Mouse (Mus musculus) embryonic fibroblast, embryonic 13.5 days (primary cell): ENCODE results near the gene Tmem259. TPM values are rescaled to one million over a fixed set of nuclear protein-coding genes. Genes with fewer than 3 reads are reported as not detected.
A peak's percentile ranks its signal among the peaks of the same experiment; 100 is the strongest.

Experiments used
- H3K27ac ChIP-seq: 2 replicates; pipeline ENCODE4 v1.5.1; 2012; ENCODE audit warnings: low read length, control low read depth, inconsistent platforms; ENCODE audit not compliant: insufficient read depth
- H3K4me1 ChIP-seq: 2 replicates; pipeline ENCODE4 v1.6.1; 2011; ENCODE audit warnings: low read length; ENCODE audit not compliant: control insufficient read depth, insufficient read depth
- H3K4me3 ChIP-seq: 2 replicates; pipeline ENCODE4 v1.5.1; 2011; ENCODE audit warnings: mild to moderate bottlenecking, control low read depth, low read length; ENCODE audit not compliant: insufficient read depth
- CTCF ChIP-seq: IDR thresholded peaks from 2 replicates; pipeline ENCODE4 v1.5.1; 2011; ENCODE audit warnings: mild to moderate bottlenecking, control low read depth, low read length, moderate library complexity, borderline replicate concordance; ENCODE audit not compliant: insufficient read depth
- POLR2A ChIP-seq: IDR thresholded peaks from 2 replicates; pipeline ENCODE4 v1.6.1; 2011; ENCODE audit warnings: low read depth, mild to moderate bottlenecking, control low read depth, low read length, moderate library complexity
- polyA plus RNA-seq: library from polyadenylated mRNA; stranded (reverse); fragments of >200 nt; gene quantifications from 2 replicates; pipeline ENCODE4 v1.2.4, GENCODE M21; 2011; ENCODE audit warnings: low read depth; ENCODE audit not compliant: missing spikeins, insufficient read length

Tmem259 gene
- polyA plus RNA-seq, 1 experiment, result 73.4 TPM

DNA sequence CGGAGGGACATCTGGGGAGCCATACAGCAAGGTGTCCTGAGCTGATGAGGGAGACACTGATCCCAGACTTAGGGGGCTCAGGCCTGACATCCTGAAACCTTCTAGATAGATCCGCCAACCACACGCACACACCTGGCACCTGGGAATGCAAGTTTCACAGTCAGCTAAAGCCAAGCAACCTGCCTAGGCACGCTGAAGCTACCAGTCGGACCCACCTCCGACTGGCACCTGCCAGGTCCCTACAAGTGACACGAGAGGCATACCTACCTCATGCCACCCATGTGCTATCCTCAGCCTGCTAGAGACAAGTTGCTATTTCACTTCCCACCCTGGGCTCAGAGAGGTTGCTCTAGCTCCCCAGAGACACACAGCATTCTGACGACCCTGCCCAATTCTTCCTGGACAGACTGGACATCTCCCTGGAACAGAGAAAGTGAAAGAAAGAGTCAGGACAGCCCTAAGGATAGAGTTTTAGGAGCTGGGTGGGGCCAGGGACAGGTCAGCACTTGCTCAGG, 5.2 kb upstream of the Tmem259 start:
- no peak for TF ChIP-seq CTCF
- TF ChIP-seq POLR2A, result peak; percentile 56; the same call in 1 of the 2 replicates
- H3K4me3 ChIP-seq, result peak overlapping the region; percentile 71
- peak overlapping the region; percentile 99 for H3K27ac ChIP-seq
- H3K4me1 ChIP-seq, result 0 out of 2 replicates have a peak, but pooled peaks cover 2% of the 10 kb centered on the region

DNA sequence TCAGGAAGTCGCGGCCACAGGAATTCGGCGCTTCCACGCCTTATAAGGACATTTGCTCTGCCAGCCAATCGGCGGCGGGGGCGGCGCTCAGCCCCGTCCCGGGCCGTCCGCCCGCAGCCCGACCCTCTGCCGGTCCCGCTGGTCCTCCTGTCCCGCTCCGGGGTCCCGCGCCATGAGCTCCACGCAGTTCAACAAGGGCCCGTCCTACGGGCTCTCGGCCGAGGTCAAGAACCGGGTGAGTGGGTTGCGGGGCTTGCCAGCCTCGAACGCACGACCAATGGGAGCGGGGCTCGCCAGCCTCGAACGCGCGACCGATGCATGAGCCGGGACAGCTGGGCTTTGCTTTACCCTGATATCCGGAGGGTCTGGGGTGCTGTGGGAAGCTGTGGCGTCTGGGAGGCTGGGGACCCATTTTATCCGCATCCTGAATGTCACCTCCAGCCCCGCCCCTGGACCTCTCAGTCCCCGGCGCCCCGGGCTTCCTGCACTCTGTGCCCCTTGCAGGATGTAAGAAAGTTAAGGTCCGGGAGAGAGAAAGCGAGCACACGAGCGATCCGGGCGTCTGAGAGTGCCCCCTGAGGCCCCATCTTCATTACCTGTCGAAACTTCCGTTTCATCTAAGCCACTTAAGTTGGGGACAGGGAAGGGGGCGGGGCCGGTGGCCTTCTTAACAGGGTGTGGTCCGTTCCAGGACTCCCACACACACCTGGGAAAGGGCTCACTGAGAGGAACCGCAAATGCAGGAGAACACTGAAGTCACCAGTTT, 4.6 kb upstream of the Tmem259 start, which contains the start of gene Cnn2:
Gene Cnn2, plus strand, starts transcription at position 79 of the 766 bp plus-strand sequence.
- peak within 1 kb of the TSS; percentile 99 for H3K27ac ChIP-seq

GRCm38 (mm10) chr10:79987771-79988505, 3.8 kb upstream of the Tmem259 start:
- Histone ChIP-seq H3K4me3 (peak overlapping the region; percentile 71), H3K27ac (peak overlapping the region; percentile 99), H3K4me1 (0 out of 2 replicates have a peak, but pooled peaks cover 2% of the 10 kb centered on the region)
- peak; percentile 61 for TF ChIP-seq POLR2A
- no peak for TF ChIP-seq CTCF

More for the DNA sequence above, 4.6 kb upstream of the Tmem259 start, which contains the start of gene Cnn2:
- H3K4me1 ChIP-seq, result 0 out of 2 replicates have a peak, but pooled peaks cover 2% of the 10 kb centered on the region
- TF ChIP-seq POLR2A (peak; percentile 75), CTCF (no peak)
- H3K4me3 ChIP-seq, result peak within 1 kb of the TSS; percentile 71

GRCm38 (mm10) chr10:79986963-79987362, 2.8 kb upstream of the Tmem259 start:
- H3K4me3 ChIP-seq, result no peak overlapping the region
- TF ChIP-seq CTCF (peak; percentile 70), POLR2A (peak; percentile 25)
- H3K4me1 ChIP-seq, result peaks cover 2% of the 10 kb centered on the region; the same call in 1 of the 2 replicates
- H3K27ac ChIP-seq, result peak overlapping the region; percentile 99

GRCm38 (mm10) chr10:79986232-79986878, 2.2 kb upstream of the Tmem259 start:
- peak overlapping the region; percentile 7 for H3K4me3 ChIP-seq
- TF ChIP-seq POLR2A (peak; percentile 75), CTCF (no peak)
- H3K27ac ChIP-seq, result peak overlapping the region; percentile 99
- H3K4me1 ChIP-seq, result peaks cover 2% of the 10 kb centered on the region; the same call in 1 of the 2 replicates

DNA sequence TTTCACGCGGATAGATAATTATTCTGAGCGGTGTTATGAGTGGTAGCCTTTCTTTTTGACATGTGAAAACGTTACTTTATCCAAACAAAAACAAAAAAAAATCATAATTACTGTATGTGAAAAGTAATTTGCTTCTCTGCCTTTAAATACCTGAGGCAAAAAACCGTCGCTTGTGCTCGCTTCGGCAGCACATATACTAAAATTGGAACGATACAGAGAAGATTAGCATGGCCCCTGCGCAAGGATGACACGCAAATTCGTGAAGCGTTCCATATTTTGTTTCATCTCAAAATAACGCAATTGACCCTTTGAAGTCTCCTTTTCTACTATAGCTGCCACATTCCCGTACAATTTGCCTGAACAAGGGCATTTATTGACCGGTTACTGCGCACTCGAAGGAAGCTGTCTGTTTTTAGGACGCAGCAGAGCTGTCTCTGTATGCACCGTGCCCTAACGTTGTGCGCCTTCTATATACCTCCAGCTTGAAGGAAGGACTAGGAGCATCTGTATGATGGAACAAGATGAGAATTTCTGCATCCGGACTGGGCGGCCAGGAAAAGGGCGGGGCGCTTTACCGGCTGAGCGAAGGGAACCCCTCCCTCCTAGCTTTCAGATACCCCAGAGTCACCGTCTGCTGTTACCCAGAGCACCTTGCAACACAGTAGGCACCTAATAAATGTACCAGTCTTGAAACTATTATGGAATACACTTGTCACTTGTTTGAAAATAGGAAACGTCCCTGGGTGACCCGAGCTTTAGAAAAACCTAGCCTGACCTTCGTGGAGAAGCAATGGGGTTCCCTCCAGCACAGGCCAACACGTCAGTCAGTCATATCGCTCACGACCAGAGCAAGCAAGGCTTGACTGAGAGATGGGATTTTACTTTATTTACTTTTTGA, 1.5 kb upstream of the Tmem259 start:
- Histone ChIP-seq H3K4me3 (peak overlapping the region; percentile 21), H3K4me1 (peaks cover 2% of the 10 kb centered on the region; the same call in 1 of the 2 replicates), H3K27ac (peak overlapping the region; percentile 99)
- no peak for TF ChIP-seq CTCF
- TF ChIP-seq POLR2A, result peak; percentile 65; the same call in 1 of the 2 replicates

DNA sequence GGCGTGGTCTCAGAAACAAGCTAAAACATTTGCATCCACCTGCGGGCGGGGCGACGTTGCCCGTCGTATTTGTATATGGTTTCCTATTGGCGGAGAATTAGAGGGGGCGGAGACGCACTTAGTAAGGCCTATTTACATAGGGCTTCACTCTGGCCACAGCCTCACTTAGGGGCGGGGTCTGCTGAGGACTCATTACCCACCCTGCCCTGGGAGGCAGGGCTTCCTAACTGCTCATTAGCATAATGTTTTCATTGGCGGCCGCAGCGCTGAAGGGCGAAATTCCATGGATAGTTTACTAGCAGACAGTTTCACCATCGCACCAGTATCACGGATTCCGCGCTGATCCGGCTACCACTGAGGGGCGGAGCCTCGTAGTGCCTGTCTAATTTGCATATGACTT, 741 bp upstream of the Tmem259 start:
- TF ChIP-seq CTCF (no peak), POLR2A (peak; percentile 35)
- peak overlapping the region; percentile 99 for H3K27ac ChIP-seq
- H3K4me1 ChIP-seq, result peaks cover 2% of the 10 kb centered on the region; the same call in 1 of the 2 replicates
- peak overlapping the region; percentile 73 for H3K4me3 ChIP-seq

DNA sequence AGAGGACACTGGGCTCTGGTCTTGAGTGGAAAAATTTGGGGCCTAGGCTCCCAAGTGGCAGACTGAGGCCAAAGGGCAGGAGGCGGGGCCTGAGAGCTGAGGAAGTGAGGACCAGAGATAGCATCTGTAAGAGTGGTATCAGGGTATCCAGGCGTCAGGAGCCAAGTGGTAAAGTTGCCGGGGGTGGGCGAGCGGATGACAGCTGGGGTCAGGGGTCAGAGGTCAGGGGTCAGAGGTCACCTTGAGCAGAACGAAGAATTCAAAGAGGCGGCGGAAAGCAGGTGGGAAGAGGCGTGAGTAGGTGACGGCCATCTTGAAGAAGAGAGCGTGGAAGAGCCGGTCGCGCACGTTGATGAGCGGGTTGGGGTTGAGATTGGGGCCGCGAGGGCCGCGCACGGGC, 460 bp downstream of the Tmem259 start:
- H3K4me3 ChIP-seq, result peak overlapping the region; percentile 90
- peaks cover 2% of the 10 kb centered on the region; the same call in 1 of the 2 replicates for H3K4me1 ChIP-seq

More for the DNA sequence above, 460 bp downstream of the Tmem259 start:
- TF ChIP-seq CTCF (no peak), POLR2A (no peak)
- peak overlapping the region; percentile 28 for H3K27ac ChIP-seq
